Comparison of ENCODE assay signal across 27 mouse cellular contexts in genomic region chr13:52403805-52404204, GRCm38 (mm10).
"Had no signal": no experiment of that assay in that cellular context is flagged by ENCODE, and none has a peak within 500 bp of the region (broad histone marks: within the 10 kb centered on the region; RNA-seq: fewer than 3 reads in every experiment).

No protein-coding gene starts in this region.

- H3K9ac ChIP-seq: heart, embryonic 13.5 days; heart, embryonic 15.5 days; hindbrain, embryonic 13.5 days; hindbrain, embryonic 15.5 days; kidney, embryonic 15.5 days; limb, embryonic 13.5 days; limb, embryonic 15.5 days; liver, embryonic 12.5 days; liver, embryonic 14.5 days had no signal

- H3K36me3 ChIP-seq: heart, embryonic 13.5 days; heart, embryonic 15.5 days; hindbrain, embryonic 13.5 days; hindbrain, embryonic 15.5 days; kidney, embryonic 15.5 days; limb, embryonic 13.5 days; limb, embryonic 15.5 days; liver, embryonic 12.5 days had no signal

- H3K4me3 ChIP-seq: heart, adult 2 months; heart, embryonic 13.5 days; heart, embryonic 15.5 days; hindbrain, embryonic 13.5 days; hindbrain, embryonic 15.5 days; kidney, embryonic 15.5 days; limb, embryonic 13.5 days; limb, embryonic 15.5 days; liver, embryonic 12.5 days had no signal

- H3K4me2 ChIP-seq: heart, embryonic 11.5 days; heart, embryonic 13.5 days; heart, embryonic 15.5 days; hindbrain, embryonic 13.5 days; hindbrain, embryonic 15.5 days; kidney, embryonic 15.5 days; limb, embryonic 13.5 days; limb, embryonic 15.5 days; liver, embryonic 12.5 days had no signal

- DNase-seq: gastrocnemius, postnatal 14 days; gastrocnemius, postnatal 36 days; heart, adult 11 months; heart, adult 2 months; heart, postnatal 14 days; heart, postnatal 36 days; kidney, adult 11 months; kidney, adult 2 months; kidney, adult 9 months; kidney, postnatal 14 days; kidney, postnatal 36 days; layer of hippocampus, adult 9-11 months; layer of hippocampus, postnatal 36 days; left cerebral cortex, postnatal 4 days had no signal

- ATAC-seq: hindbrain, postnatal 0 days; intestine, embryonic 16.5 days; liver, embryonic 12.5 days had no signal

- H3K27me3 ChIP-seq: heart, embryonic 13.5 days; heart, embryonic 15.5 days; hindbrain, embryonic 13.5 days; hindbrain, embryonic 15.5 days; kidney, embryonic 15.5 days; limb, embryonic 13.5 days; limb, embryonic 15.5 days; liver, embryonic 12.5 days had no signal

- H3K4me1 ChIP-seq: heart, embryonic 15.5 days; hindbrain, embryonic 13.5 days; hindbrain, embryonic 15.5 days; limb, embryonic 13.5 days; limb, embryonic 15.5 days; liver, embryonic 12.5 days had no signal

- H3K9me3 ChIP-seq: heart, embryonic 13.5 days; heart, embryonic 15.5 days; hindbrain, embryonic 13.5 days; hindbrain, embryonic 15.5 days; kidney, embryonic 15.5 days; limb, embryonic 13.5 days; limb, embryonic 15.5 days; liver, embryonic 12.5 days had no signal

- H3K27ac ChIP-seq: heart, adult 2 months; heart, embryonic 13.5 days; heart, embryonic 15.5 days; hindbrain, embryonic 13.5 days; hindbrain, embryonic 15.5 days; hindbrain, postnatal 0 days; kidney, embryonic 15.5 days; kidney, postnatal 0 days; limb, embryonic 13.5 days; limb, embryonic 15.5 days; liver, embryonic 12.5 days; liver, embryonic 14.5 days had no signal
